Mouse (Mus musculus) embryonic facial prominence, embryonic 11.5 days (tissue): ENCODE measurements around the gene Dock4. TPM values are rescaled to one million over a fixed set of nuclear protein-coding genes. Genes with fewer than 3 reads are reported as not detected.
A peak's percentile ranks its signal among the peaks of the same experiment; 100 is the strongest.

Experiments
- ATAC-seq: fragments of 200-750 bp; cut with Nextera tagmentation; replicated peaks from 2 replicates; pipeline ENCODE4 v1.8.0; 2017; ENCODE audit warnings: low read depth; ENCODE audit not compliant: insufficient number of reproducible peaks, low FRiP score, low TSS enrichment
- DNase-seq: peaks from one replicate; pipeline ENCODE4 v3.0.0-alpha.2; 2015; ENCODE audit warnings: low spot score
- H3K27ac ChIP-seq: fragments of 300-500 bp; sonication (generic); replicated peaks from 2 replicates; pipeline ENCODE4 v1.5.1; 2014; ENCODE audit warnings: mild to moderate bottlenecking, low read depth, low read length, control low read depth
- H3K27me3 ChIP-seq: fragments of 300-500 bp; sonication (generic); 2 replicates; pipeline ENCODE4 v1.6.1; 2014; ENCODE audit warnings: mild to moderate bottlenecking, low read length, moderate library complexity, mixed read lengths; ENCODE audit not compliant: control insufficient read depth, insufficient read depth
- H3K36me3 ChIP-seq: fragments of 300-500 bp; sonication (generic); replicated peaks from 2 replicates; pipeline ENCODE4 v1.6.1; 2014; ENCODE audit warnings: low read depth, mild to moderate bottlenecking, low read length, moderate library complexity, mixed read lengths; ENCODE audit not compliant: control insufficient read depth, insufficient read depth
- H3K4me1 ChIP-seq: fragments of 300-500 bp; sonication (generic); 2 replicates; pipeline ENCODE4 v1.6.1; 2014; ENCODE audit warnings: low read length, mixed read lengths; ENCODE audit not compliant: control insufficient read depth, insufficient read depth
- H3K4me2 ChIP-seq: fragments of 300-500 bp; sonication (generic); 2 replicates; pipeline ENCODE4 v1.6.1; 2014; ENCODE audit warnings: low read depth, mild to moderate bottlenecking, control low read depth, low read length, moderate library complexity
- H3K4me3 ChIP-seq: fragments of 300-500 bp; sonication (generic); 2 replicates; pipeline ENCODE4 v1.5.1; 2014; ENCODE audit warnings: low read depth, low read length, control low read depth
- H3K9ac ChIP-seq: fragments of 300-500 bp; sonication (generic); replicated peaks from 2 replicates; pipeline ENCODE4 v1.6.1; 2014; ENCODE audit warnings: mild to moderate bottlenecking, control low read depth, low read length
- H3K9me3 ChIP-seq: fragments of 300-500 bp; sonication (generic); replicated peaks from 2 replicates; pipeline ENCODE4 v1.6.1; 2016; ENCODE audit warnings: mild to moderate bottlenecking, low read length, inconsistent platforms, mixed read lengths; ENCODE audit not compliant: control insufficient read depth
- WGBS: fragments of 180-500 bp; shearing (Covaris S2); extraction: QIAGEN DNeasy Blood & Tissue Kit; methylation state at CpG from one replicate; pipeline ENCODE4 v1.1.7; 2014; 5-methylcytosine and 5-hydroxymethylcytosine counted together
- polyA plus RNA-seq: library from polyadenylated mRNA; unstranded; fragments of >200 nt; fragmentation: Nextera tagmentation; extraction: Ambion mirVana; gene quantifications from 2 replicates; pipeline ENCODE4 v1.2.1, GENCODE M21; 2014

The Dock4 gene
- polyA plus RNA-seq, 1 experiment from 2014 or later, result 10.7 TPM

DNA sequence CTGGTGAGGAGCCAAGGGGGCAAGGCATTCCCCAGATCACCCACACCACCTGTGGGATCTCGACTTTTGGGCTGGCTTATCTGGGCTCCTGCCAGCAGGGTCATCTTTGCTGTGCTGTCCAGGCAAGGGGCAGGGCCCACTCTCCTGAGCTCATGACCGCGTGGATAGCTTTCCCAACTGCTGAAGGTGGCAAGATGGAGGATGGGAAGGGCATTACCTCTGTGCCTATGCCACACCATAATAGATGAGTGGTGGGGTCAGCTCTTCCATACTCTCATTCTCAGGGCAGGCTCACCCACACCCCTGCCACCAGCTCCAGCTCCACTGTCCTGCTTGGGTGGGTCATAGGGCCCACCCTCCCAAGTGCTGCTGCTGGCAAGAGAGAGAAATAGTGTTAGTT, 439.2 kb downstream of the Dock4 start:
- H3K9me3 ChIP-seq, result no peaks in the 10 kb centered on the region
- no peak overlapping the region for H3K9ac ChIP-seq
- no peak overlapping the region for H3K4me3 ChIP-seq
- ATAC-seq (no peak), DNase-seq (no peak)
- H3K27me3 ChIP-seq, result no peaks in the 10 kb centered on the region
- H3K27ac ChIP-seq, result no peak overlapping the region
- no peak overlapping the region for H3K4me2 ChIP-seq
- H3K36me3 ChIP-seq, result no peaks in the 10 kb centered on the region
- H3K4me1 ChIP-seq, result no peaks in the 10 kb centered on the region
- WGBS, result 84% methylated on average over 3 of the region's 3 CpGs

GRCm38 (mm10) chr12:40885377-40885776, 439.6 kb downstream of the Dock4 start:
- WGBS, result 94% methylated on average over 6 of the region's 6 CpGs
- no peak overlapping the region for H3K27ac ChIP-seq
- no peak for DNase-seq
- H3K9ac ChIP-seq, result no peak overlapping the region
- ATAC-seq, result peak; percentile 59; the same call in 1 of the 2 replicates
- no peaks in the 10 kb centered on the region for H3K27me3 ChIP-seq
- H3K4me1 ChIP-seq, result no peaks in the 10 kb centered on the region
- H3K4me3 ChIP-seq, result no peak overlapping the region
- H3K4me2 ChIP-seq, result no peak overlapping the region
- no peaks in the 10 kb centered on the region for H3K36me3 ChIP-seq
- no peaks in the 10 kb centered on the region for H3K9me3 ChIP-seq

- H3K4me1 ChIP-seq, result no peaks in the 10 kb centered on the region
- H3K9me3 ChIP-seq, result no peaks in the 10 kb centered on the region
- H3K9ac ChIP-seq, result no peak overlapping the region
- DNase-seq, result no peak
- H3K27ac ChIP-seq, result no peak overlapping the region
- no peak overlapping the region for H3K4me3 ChIP-seq
- H3K36me3 ChIP-seq, result no peaks in the 10 kb centered on the region
- no peaks in the 10 kb centered on the region for H3K27me3 ChIP-seq
- no peak overlapping the region for H3K4me2 ChIP-seq
- WGBS, result 42% methylated on average over 2 of the region's 2 CpGs
- ATAC-seq, result no peak
Observed at GRCm38 (mm10) chr12:40887496-40887895, 441.7 kb downstream of the Dock4 start.

- Histone ChIP-seq H3K9ac (no peak overlapping the region), H3K4me1 (no peaks in the 10 kb centered on the region), H3K27ac (no peak overlapping the region), H3K27me3 (no peaks in the 10 kb centered on the region), H3K4me2 (no peak overlapping the region), H3K36me3 (no peaks in the 10 kb centered on the region), H3K9me3 (no peaks in the 10 kb centered on the region), H3K4me3 (no peak overlapping the region)
- no peak; the same call in 1 of the 2 replicates for ATAC-seq
- 48% methylated on average over 2 of the region's 2 CpGs for WGBS
- DNase-seq, result no peak
Observed at GRCm38 (mm10) chr12:40888261-40888791, 442.6 kb downstream of the Dock4 start.

- WGBS, result 71% methylated on average over 1 of the region's 1 CpGs
- no peaks in the 10 kb centered on the region for H3K27me3 ChIP-seq
- ATAC-seq (no peak), DNase-seq (no peak)
- no peak overlapping the region for H3K9ac ChIP-seq
- no peak overlapping the region for H3K4me2 ChIP-seq
- no peak overlapping the region for H3K4me3 ChIP-seq
- no peaks in the 10 kb centered on the region for H3K4me1 ChIP-seq
- no peaks in the 10 kb centered on the region for H3K9me3 ChIP-seq
- H3K36me3 ChIP-seq, result no peaks in the 10 kb centered on the region
- no peak overlapping the region for H3K27ac ChIP-seq
Observed at GRCm38 (mm10) chr12:40888829-40889228, 443.1 kb downstream of the Dock4 start.

- H3K4me2 ChIP-seq, result no peak overlapping the region
- WGBS, result 91% methylated on average over 3 of the region's 3 CpGs
- no peaks in the 10 kb centered on the region for H3K4me1 ChIP-seq
- no peak overlapping the region for H3K9ac ChIP-seq
- no peaks in the 10 kb centered on the region for H3K36me3 ChIP-seq
- no peak overlapping the region for H3K4me3 ChIP-seq
- H3K27me3 ChIP-seq, result no peaks in the 10 kb centered on the region
- DNase-seq, result no peak
- no peak for ATAC-seq
- no peaks in the 10 kb centered on the region for H3K9me3 ChIP-seq
- no peak overlapping the region for H3K27ac ChIP-seq
Observed at GRCm38 (mm10) chr12:40889534-40889933, 443.8 kb downstream of the Dock4 start.

DNA sequence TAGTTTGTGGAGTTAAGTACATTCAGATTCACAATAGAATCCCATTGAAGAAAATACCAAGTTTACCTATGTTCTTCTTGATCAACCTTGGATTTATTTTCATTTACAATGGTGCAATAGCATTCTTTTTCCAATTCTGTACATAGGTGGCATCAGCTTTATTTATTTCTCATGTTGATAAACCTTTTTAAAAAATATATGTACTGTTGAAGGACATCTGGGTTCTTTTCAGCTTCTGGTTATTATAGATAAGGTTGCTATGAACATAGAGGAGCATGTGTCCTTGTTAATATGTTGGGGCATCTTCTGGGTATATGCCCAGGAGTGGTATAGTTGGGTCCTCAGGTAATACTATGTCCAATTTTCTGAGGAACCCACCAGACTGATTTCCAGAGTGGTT, 445.4 kb downstream of the Dock4 start:
- ATAC-seq (no peak), DNase-seq (no peak)
- H3K9me3 ChIP-seq, result no peaks in the 10 kb centered on the region
- no peaks in the 10 kb centered on the region for H3K27me3 ChIP-seq
- H3K4me2 ChIP-seq, result no peak overlapping the region
- no peak overlapping the region for H3K27ac ChIP-seq
- H3K4me3 ChIP-seq, result no peak overlapping the region
- H3K9ac ChIP-seq, result no peak overlapping the region
- no peaks in the 10 kb centered on the region for H3K36me3 ChIP-seq
- no peaks in the 10 kb centered on the region for H3K4me1 ChIP-seq

GRCm38 (mm10) chr12:40893741-40894140, 448.0 kb downstream of the Dock4 start:
- Histone ChIP-seq H3K27ac (no peak overlapping the region), H3K4me1 (no peaks in the 10 kb centered on the region), H3K9me3 (no peaks in the 10 kb centered on the region), H3K9ac (no peak overlapping the region), H3K4me2 (no peak overlapping the region), H3K27me3 (no peaks in the 10 kb centered on the region), H3K4me3 (no peak overlapping the region), H3K36me3 (no peaks in the 10 kb centered on the region)
- DNase-seq (no peak), ATAC-seq (no peak)
- 56% methylated on average over 4 of the region's 7 CpGs for WGBS
